In genomic region chr17:66276778-66277177, GRCm38 (mm10) we compare ENCODE assay signal across 8 mouse cellular contexts.
DNase-seq lines count a peak whose midpoint lies in the region; ATAC-seq lines count a peak whose summit lies in the region.

No protein-coding gene starts in this region.

- WGBS in forebrain, embryonic 15.5 days, result 4% methylated on average over 13 of the region's 13 CpGs
- WGBS in hindbrain, embryonic 10.5 days, result 23% methylated on average over 13 of the region's 13 CpGs
- 12% methylated on average over 13 of the region's 13 CpGs for WGBS in midbrain, embryonic 15.5 days

- ATAC-seq in forebrain, embryonic 15.5 days (replicated peaks), result peak; percentile 97
- peak; percentile 88 for ATAC-seq in midbrain, embryonic 15.5 days (replicated peaks)
- no peak for ATAC-seq in megakaryocyte progenitor cell, adult 5-6 weeks (replicated peaks; ENCODE audit: poor library complexity)

- H3K27me3 ChIP-seq in forebrain, embryonic 15.5 days, result 0 out of 2 replicates have a peak, but pooled peaks cover 2% of the 10 kb centered on the region
- H3K27me3 ChIP-seq in hindbrain, embryonic 10.5 days (ENCODE audit: insufficient read depth, poor library complexity, severe bottlenecking), result no peaks in the 10 kb centered on the region
- H3K27me3 ChIP-seq in midbrain, embryonic 15.5 days (replicated peaks), result no peaks in the 10 kb centered on the region

- no peaks in the 10 kb centered on the region for H3K9me3 ChIP-seq in forebrain, embryonic 15.5 days
- H3K9me3 ChIP-seq in hindbrain, embryonic 10.5 days, result no peaks in the 10 kb centered on the region
- H3K9me3 ChIP-seq in midbrain, embryonic 15.5 days, result no peaks in the 10 kb centered on the region

- H3K4me2 ChIP-seq in forebrain, embryonic 15.5 days (replicated peaks), result peak overlapping the region; percentile 8
- H3K4me2 ChIP-seq in midbrain, embryonic 15.5 days, result peak overlapping the region; percentile 6; the same call in 1 of the 2 replicates

- H3K36me3 ChIP-seq in forebrain, embryonic 15.5 days, result no peaks in the 10 kb centered on the region
- H3K36me3 ChIP-seq in hindbrain, embryonic 10.5 days, result no peaks in the 10 kb centered on the region
- no peaks in the 10 kb centered on the region for H3K36me3 ChIP-seq in midbrain, embryonic 15.5 days (replicated peaks)

- DNase-seq in adrenal gland, postnatal 25 days, result peak; percentile 7
- DNase-seq in adrenal gland, adult 18-20 months (ENCODE audit: low spot score in 2 of 2), result no peak
- peak; percentile 71 for DNase-seq in hindbrain, embryonic 10.5 days (ENCODE audit: low spot score)
- peak; percentile 78 to 94 for DNase-seq in layer of hippocampus, postnatal 14 days (ENCODE audit: low spot score in 2 of 2)
- DNase-seq in spleen, postnatal 10 days (ENCODE audit: low spot score in 2 of 2), result no peak

- no peak overlapping the region for H3K4me3 ChIP-seq in forebrain, embryonic 15.5 days
- H3K4me3 ChIP-seq in hindbrain, embryonic 10.5 days, result no peak overlapping the region
- H3K4me3 ChIP-seq in midbrain, embryonic 15.5 days, result no peak overlapping the region

- H3K4me1 ChIP-seq in forebrain, embryonic 15.5 days, result peaks cover 25% of the 10 kb centered on the region
- H3K4me1 ChIP-seq in hindbrain, embryonic 10.5 days (replicated peaks), result peaks cover 52% of the 10 kb centered on the region
- peaks cover 20% of the 10 kb centered on the region for H3K4me1 ChIP-seq in midbrain, embryonic 15.5 days

- peak overlapping the region; percentile 75 for H3K27ac ChIP-seq in forebrain, embryonic 15.5 days (replicated peaks)
- H3K27ac ChIP-seq in hindbrain, embryonic 10.5 days, result peak overlapping the region; percentile 79
- H3K27ac ChIP-seq in midbrain, embryonic 15.5 days, result peak overlapping the region; percentile 61

- H3K9ac ChIP-seq in forebrain, embryonic 15.5 days (replicated peaks), result no peak overlapping the region
- H3K9ac ChIP-seq in midbrain, embryonic 15.5 days, result no peak overlapping the region

Comparison
In these comparisons a context has a peak if more than half of its experiments do, and no peak if none do; other contexts are left out.
1. DNase-seq: peak in adrenal gland, postnatal 25 days (single experiment), hindbrain, embryonic 10.5 days (single experiment) and layer of hippocampus, postnatal 14 days (2 of 2); none in adrenal gland, adult 18-20 months (0 of 2) and spleen, postnatal 10 days (0 of 2).
2. Peak in every context shown above with its lines, with median percentiles within 50 percentile points of each other: H3K27ac ChIP-seq.